Mouse (Mus musculus): ENCODE measurements around the gene Axl. TPM values are rescaled to one million over a fixed set of nuclear protein-coding genes. Genes with fewer than 3 reads are reported as not detected.

Axl gene
- polyA plus RNA-seq, 1 experiment = 0.03 TPM

GRCm38 (mm10) chr7:25803460-25803859 is 15.0 kb upstream of the Axl start:
- TF ChIP-seq GATA1 (IDR thresholded peaks at IDR 0.05; ENCODE audit: low read length) = no peak

GRCm38 (mm10) chr7:25802241-25803125 is 14.0 kb upstream of the Axl start:
- no peak for TF ChIP-seq GATA1 (IDR thresholded peaks at IDR 0.05; ENCODE audit: low read length)

- TF ChIP-seq GATA1 (IDR thresholded peaks at IDR 0.05; ENCODE audit: low read length) = no peak
Observed at GRCm38 (mm10) chr7:25801031-25801430, 12.5 kb upstream of the Axl start.

GRCm38 (mm10) chr7:25799369-25799768 is 10.9 kb upstream of the Axl start:
- no peak for TF ChIP-seq GATA1 (IDR thresholded peaks at IDR 0.05; ENCODE audit: low read length)

- no peak for TF ChIP-seq GATA1 (IDR thresholded peaks at IDR 0.05; ENCODE audit: low read length)
Observed at GRCm38 (mm10) chr7:25798540-25798939, 10.0 kb upstream of the Axl start.

- TF ChIP-seq GATA1 (IDR thresholded peaks at IDR 0.05; ENCODE audit: low read length) = no peak
Observed at GRCm38 (mm10) chr7:25794775-25795174, 6.3 kb upstream of the Axl start.

GRCm38 (mm10) chr7:25793679-25794078 is 5.2 kb upstream of the Axl start:
- no peak for TF ChIP-seq GATA1 (IDR thresholded peaks at IDR 0.05; ENCODE audit: low read length)

- TF ChIP-seq GATA1 (IDR thresholded peaks at IDR 0.05; ENCODE audit: low read length) = no peak
Observed at GRCm38 (mm10) chr7:25790615-25791014, 2.1 kb upstream of the Axl start.

GRCm38 (mm10) chr7:25789129-25789440 is 580 bp upstream of the Axl start:
- no peak for TF ChIP-seq GATA1 (IDR thresholded peaks at IDR 0.05; ENCODE audit: low read length)

- no peak for TF ChIP-seq GATA1 (IDR thresholded peaks at IDR 0.05; ENCODE audit: low read length)
Observed at GRCm38 (mm10) chr7:25787456-25788219, 867 bp downstream of the Axl start.

GRCm38 (mm10) chr7:25786974-25787373 is 1.5 kb downstream of the Axl start:
- TF ChIP-seq GATA1 (IDR thresholded peaks at IDR 0.05; ENCODE audit: low read length) = no peak

GRCm38 (mm10) chr7:25785752-25786151 is 2.8 kb downstream of the Axl start:
- no peak for TF ChIP-seq GATA1 (IDR thresholded peaks at IDR 0.05; ENCODE audit: low read length)

- TF ChIP-seq GATA1 (IDR thresholded peaks at IDR 0.05; ENCODE audit: low read length) = no peak
Observed at GRCm38 (mm10) chr7:25784808-25785207, 3.7 kb downstream of the Axl start.

- TF ChIP-seq GATA1 (IDR thresholded peaks at IDR 0.05; ENCODE audit: low read length) = no peak
Observed at GRCm38 (mm10) chr7:25783746-25784145, 4.8 kb downstream of the Axl start.

GRCm38 (mm10) chr7:25782744-25783143 is 5.8 kb downstream of the Axl start:
- TF ChIP-seq GATA1 (IDR thresholded peaks at IDR 0.05; ENCODE audit: low read length) = no peak

- TF ChIP-seq GATA1 (IDR thresholded peaks at IDR 0.05; ENCODE audit: low read length) = no peak
Observed at GRCm38 (mm10) chr7:25781937-25782610, 6.4 kb downstream of the Axl start.
